Mouse (Mus musculus) heart, embryonic 14.5 days (tissue): ENCODE measurements around the gene Gse1. TPM values are rescaled to one million over a fixed set of nuclear protein-coding genes. Genes with fewer than 3 reads are reported as not detected.
A peak's percentile ranks its signal among the peaks of the same experiment; 100 is the strongest.

ENCODE experiments used
- ATAC-seq: fragments of 200-750 bp; cut with Nextera tagmentation; 2 replicates; pipeline ENCODE4 v1.8.0; 2017; ENCODE audit warnings: low read depth, moderate TSS enrichment; ENCODE audit not compliant: insufficient number of reproducible peaks, insufficient read depth, low FRiP score
- H3K27ac ChIP-seq, 2 experiments: fragments of 200-500 bp in 1 of 2; fragments of 300-500 bp in 1 of 2; sonication (generic) in 1 of 2; replicated peaks in 1 of 2; 2 replicates each; pipeline ENCODE4 v1.5.1; 2012 to 2014; ENCODE audit warnings: low read depth in 2 of 2, low read length in 2 of 2, control low read depth in 1 of 2, mild to moderate bottlenecking in 1 of 2, mixed read lengths in 1 of 2; ENCODE audit not compliant: control insufficient read depth in 1 of 2, insufficient read depth in 1 of 2
- H3K27me3 ChIP-seq: fragments of 300-500 bp; sonication (generic); 2 replicates; pipeline ENCODE4 v1.6.1; 2014; ENCODE audit warnings: mild to moderate bottlenecking, low read length, control low read depth; ENCODE audit not compliant: control insufficient read depth, insufficient read depth
- H3K36me3 ChIP-seq: fragments of 300-500 bp; sonication (generic); 2 replicates; pipeline ENCODE4 v1.6.1; 2014; ENCODE audit warnings: mild to moderate bottlenecking, control low read depth, low read length, mixed read lengths; ENCODE audit not compliant: control insufficient read depth, insufficient read depth
- H3K4me1 ChIP-seq, 2 experiments: fragments of 200-500 bp in 1 of 2; fragments of 300-500 bp in 1 of 2; sonication (generic) in 1 of 2; 2 replicates each; pipeline ENCODE4 v1.6.1; 2012 to 2014; ENCODE audit warnings: low read length in 2 of 2, control low read depth in 1 of 2, mixed read lengths in 1 of 2; ENCODE audit not compliant: control insufficient read depth in 2 of 2, insufficient read depth in 2 of 2
- H3K4me2 ChIP-seq: fragments of 300-500 bp; sonication (generic); 2 replicates; pipeline ENCODE4 v1.6.1; 2014; ENCODE audit warnings: mild to moderate bottlenecking, low read length
- H3K4me3 ChIP-seq, 2 experiments: fragments of 200-500 bp in 1 of 2; fragments of 300-500 bp in 1 of 2; sonication (generic) in 1 of 2; 2 replicates each; pipeline ENCODE4 v1.5.1; 2012 to 2014; ENCODE audit warnings: low read length in 2 of 2, mild to moderate bottlenecking in 2 of 2, control low read depth in 1 of 2, low read depth in 1 of 2, moderate library complexity in 1 of 2; ENCODE audit not compliant: control insufficient read depth in 1 of 2, insufficient read depth in 1 of 2
- H3K9ac ChIP-seq: fragments of 300-500 bp; sonication (generic); 2 replicates; pipeline ENCODE4 v1.6.1; 2014; ENCODE audit warnings: mild to moderate bottlenecking, low read length
- H3K9me3 ChIP-seq: fragments of 300-500 bp; sonication (generic); 2 replicates; pipeline ENCODE4 v1.6.1; 2016; ENCODE audit warnings: low read length, control low read depth; ENCODE audit not compliant: control insufficient read depth
- WGBS: fragments of 180-500 bp; shearing (Covaris S2); extraction: QIAGEN DNeasy Blood & Tissue Kit; methylation state at CpG from one replicate; pipeline ENCODE4 v1.1.7; 2014; 5-methylcytosine and 5-hydroxymethylcytosine counted together
- polyA plus RNA-seq: library from polyadenylated mRNA; unstranded; fragments of >200 nt; fragmentation: Nextera tagmentation; extraction: Ambion mirVana; gene quantifications from 2 replicates; pipeline ENCODE4 v1.2.1, GENCODE M21; 2014

The Gse1 gene
- polyA plus RNA-seq, 1 experiment from 2014 or later = 12.2 TPM

DNA sequence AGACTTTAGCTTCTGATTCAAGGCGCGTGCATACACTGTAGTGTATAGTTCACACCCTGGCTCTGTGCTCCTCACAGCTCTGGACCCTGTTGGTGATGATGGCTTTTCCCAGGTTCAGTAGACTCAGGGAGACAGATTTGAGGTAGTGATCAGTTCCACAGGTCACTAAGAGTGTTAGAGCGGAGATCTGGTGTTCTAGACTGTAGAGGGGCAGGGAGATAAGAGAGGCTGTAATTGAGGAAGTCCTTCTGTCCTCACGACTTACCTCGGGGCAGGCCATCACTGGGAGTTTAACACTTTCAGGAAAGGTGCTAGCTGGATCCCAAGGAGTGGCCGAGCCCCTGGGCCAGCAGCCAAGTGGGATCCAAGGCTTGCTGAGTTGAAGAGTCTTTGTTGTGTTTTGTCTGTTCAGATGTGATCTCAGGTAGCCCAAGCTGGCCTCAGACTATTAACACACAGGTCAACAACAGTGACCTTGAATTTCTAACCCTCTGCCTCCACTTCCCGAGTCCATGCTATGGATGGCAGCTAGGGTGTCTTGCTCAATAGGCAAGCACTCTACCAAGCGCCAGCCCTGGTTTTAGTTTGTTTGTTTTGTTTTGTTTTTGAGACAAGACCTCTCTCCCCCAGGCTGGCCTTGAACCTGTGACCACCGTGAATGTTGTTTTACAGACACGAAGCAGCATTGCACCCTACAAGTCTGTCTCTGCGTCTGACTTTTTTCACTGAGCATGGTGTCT is 246.4 kb downstream of the Gse1 start:
- H3K9ac ChIP-seq = no peak overlapping the region
- ATAC-seq = no peak
- peaks cover 50 to 58% of the 10 kb centered on the region in 2 experiments for H3K4me1 ChIP-seq
- no peaks in the 10 kb centered on the region for H3K27me3 ChIP-seq
- H3K4me2 ChIP-seq = no peak overlapping the region
- peak overlapping the region in 1 of 2 experiments; percentile 2; a peak in 1 of 4 replicates for H3K27ac ChIP-seq
- H3K4me3 ChIP-seq = no peak overlapping the region
- WGBS = 65% methylated on average over 11 of the region's 11 CpGs
- H3K36me3 ChIP-seq = no peaks in the 10 kb centered on the region
- no peaks in the 10 kb centered on the region for H3K9me3 ChIP-seq

DNA sequence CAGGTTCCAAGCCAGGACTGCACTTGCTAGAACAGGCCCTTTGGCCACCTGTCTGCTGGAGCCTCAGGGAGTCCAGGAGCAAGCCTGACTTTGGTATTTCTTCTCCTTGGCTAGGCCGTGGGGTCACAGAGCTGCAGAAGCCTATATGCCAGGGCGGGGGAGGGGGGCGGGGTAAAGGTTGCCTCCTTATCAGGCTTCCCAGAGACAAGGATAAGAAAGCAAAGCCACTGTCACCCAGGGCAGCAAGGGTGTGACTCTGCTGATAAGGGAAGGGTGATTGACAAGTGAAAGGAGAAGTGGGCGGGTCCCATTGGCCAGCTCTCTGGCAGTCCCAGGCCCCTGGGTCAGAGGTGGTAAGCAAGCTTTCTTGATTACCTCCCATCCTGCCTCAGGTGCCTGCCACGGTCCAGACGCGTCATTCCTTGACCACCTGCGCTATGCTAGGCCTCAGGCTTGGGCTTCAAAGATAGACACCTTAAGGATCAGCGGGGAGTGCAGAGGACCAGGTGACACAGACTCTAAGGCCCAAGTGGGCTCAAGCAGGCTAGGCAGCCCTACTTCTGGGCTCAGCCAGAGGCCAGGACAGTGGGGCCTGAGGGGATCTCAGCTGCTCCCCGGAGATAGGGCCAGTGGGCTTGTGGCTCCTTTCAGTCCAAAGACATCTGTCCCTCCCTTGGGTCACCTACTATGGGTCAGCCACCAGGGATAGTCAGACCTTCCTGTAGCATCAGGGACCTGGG is 247.4 kb downstream of the Gse1 start:
- Histone ChIP-seq H3K36me3 (no peaks in the 10 kb centered on the region), H3K4me3 (no peak overlapping the region), H3K27ac (peak overlapping the region in 1 of 2 experiments; percentile 2; a peak in 1 of 4 replicates), H3K9ac (no peak overlapping the region), H3K4me2 (no peak overlapping the region), H3K9me3 (no peaks in the 10 kb centered on the region), H3K4me1 (peaks cover 50 to 58% of the 10 kb centered on the region in 2 experiments), H3K27me3 (no peaks in the 10 kb centered on the region)
- ATAC-seq = peak; percentile 49
- 40% methylated on average over 10 of the region's 10 CpGs for WGBS

- Histone ChIP-seq H3K4me2 (no peak overlapping the region), H3K4me3 (no peak overlapping the region), H3K27me3 (no peaks in the 10 kb centered on the region), H3K4me1 (peaks cover 43 to 47% of the 10 kb centered on the region in 2 experiments), H3K36me3 (no peaks in the 10 kb centered on the region), H3K9me3 (no peaks in the 10 kb centered on the region), H3K27ac (no peak overlapping the region), H3K9ac (no peak overlapping the region; the same call in 1 of the 2 replicates)
- no peak for ATAC-seq
- 74% methylated on average over 25 of the region's 25 CpGs for WGBS
These were observed 248.7 kb downstream of the Gse1 start for GRCm38 (mm10) chr8:120476711-120477575.

DNA sequence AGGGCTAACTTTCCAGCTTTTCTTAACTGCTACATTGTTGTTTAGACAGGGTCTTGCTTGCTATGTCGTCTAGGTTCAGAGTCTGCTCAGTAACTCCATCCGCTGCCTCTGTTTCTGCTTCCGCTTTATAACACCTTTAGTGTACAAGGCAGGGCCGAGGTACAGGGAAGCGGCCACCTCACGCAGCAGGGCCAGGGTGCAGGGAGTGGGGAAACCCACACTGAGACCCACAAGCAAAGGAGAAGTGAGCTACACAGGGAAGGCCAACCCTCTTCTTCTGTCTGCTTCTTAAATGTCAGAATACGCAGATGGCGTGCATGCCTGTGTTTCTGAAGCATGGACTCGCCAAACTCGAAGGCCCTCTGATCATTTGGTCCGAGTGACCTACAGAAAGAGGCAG is 250.5 kb downstream of the Gse1 start:
- Histone ChIP-seq H3K4me2 (no peak overlapping the region), H3K27me3 (no peaks in the 10 kb centered on the region), H3K4me1 (peaks cover 29 to 38% of the 10 kb centered on the region in 2 experiments), H3K4me3 (no peak overlapping the region), H3K36me3 (no peaks in the 10 kb centered on the region), H3K9me3 (no peaks in the 10 kb centered on the region), H3K9ac (no peak overlapping the region), H3K27ac (no peak overlapping the region)
- ATAC-seq = no peak
- WGBS = 89% methylated on average over 11 of the region's 11 CpGs

- H3K9me3 ChIP-seq = no peaks in the 10 kb centered on the region
- H3K4me1 ChIP-seq = peaks cover 29 to 38% of the 10 kb centered on the region in 2 experiments
- 73% methylated on average over 4 of the region's 4 CpGs for WGBS
- H3K27ac ChIP-seq = no peak overlapping the region
- H3K4me2 ChIP-seq = no peak overlapping the region
- H3K36me3 ChIP-seq = no peaks in the 10 kb centered on the region
- H3K9ac ChIP-seq = no peak overlapping the region
- no peak overlapping the region for H3K4me3 ChIP-seq
- ATAC-seq = no peak
- no peaks in the 10 kb centered on the region for H3K27me3 ChIP-seq
These were observed 251.4 kb downstream of the Gse1 start for GRCm38 (mm10) chr8:120479691-120480090.

GRCm38 (mm10) chr8:120482015-120482689 is 253.9 kb downstream of the Gse1 start:
- Histone ChIP-seq H3K27me3 (no peaks in the 10 kb centered on the region), H3K4me2 (no peak overlapping the region), H3K4me1 (peaks cover 23 to 34% of the 10 kb centered on the region in 2 experiments), H3K9ac (no peak overlapping the region), H3K9me3 (no peaks in the 10 kb centered on the region), H3K27ac (no peak overlapping the region), H3K36me3 (no peaks in the 10 kb centered on the region), H3K4me3 (no peak overlapping the region)
- WGBS = 78% methylated on average over 9 of the region's 9 CpGs
- no peak for ATAC-seq

DNA sequence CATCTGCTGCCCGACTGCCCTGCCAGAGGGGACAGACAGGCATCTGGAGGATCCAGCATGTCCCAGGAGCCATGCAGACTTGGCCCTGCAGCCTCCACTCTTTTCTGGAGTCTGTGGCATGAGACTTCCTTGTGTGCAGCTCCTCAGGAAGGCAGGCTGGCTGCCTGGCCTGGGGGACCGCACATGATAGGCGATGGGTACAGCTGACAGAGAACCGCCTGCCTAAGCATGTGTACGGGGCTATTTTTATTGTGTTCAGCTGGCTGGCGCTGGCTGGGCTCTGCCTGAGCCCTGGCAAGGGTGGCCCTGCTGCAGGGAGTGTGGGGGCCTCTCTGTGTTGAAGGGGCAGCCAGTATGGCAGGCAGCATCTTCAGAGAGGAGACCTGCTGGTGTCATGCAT is 256.2 kb downstream of the Gse1 start:
- H3K36me3 ChIP-seq = no peaks in the 10 kb centered on the region
- 0 out of 2 replicates have a peak, but pooled peaks have one; percentile 14 for ATAC-seq
- no peak overlapping the region for H3K4me3 ChIP-seq
- H3K9me3 ChIP-seq = no peaks in the 10 kb centered on the region
- WGBS = 41% methylated on average over 6 of the region's 6 CpGs
- H3K4me1 ChIP-seq = peaks cover 23 to 33% of the 10 kb centered on the region in 2 experiments
- H3K9ac ChIP-seq = peak overlapping the region; percentile 45
- peak overlapping the region; percentile 11; the same call in 1 of the 2 replicates for H3K4me2 ChIP-seq
- H3K27me3 ChIP-seq = no peaks in the 10 kb centered on the region
- peak overlapping the region; percentile 2 to 78; a peak in 2 of 4 replicates for H3K27ac ChIP-seq
